Mouse (Mus musculus): ENCODE measurements around the gene Osbpl3.

- TF ChIP-seq CTCF (IDR thresholded peaks at IDR 0.05; ENCODE audit: low read depth, low read length) (no peak), TAL1 (conservative IDR thresholded peaks at IDR 0.05; ENCODE audit: low read depth, low read length) (no peak), POLR2AphosphoS5 (IDR thresholded peaks at IDR 0.05; ENCODE audit: insufficient replicate concordance, low read depth, low read length) (no peak), GATA1 (IDR thresholded peaks at IDR 0.05; ENCODE audit: borderline replicate concordance, low read length) (no peak), GATA2 (IDR thresholded peaks at IDR 0.05; ENCODE audit: borderline replicate concordance, low read depth, low read length) (no peak)
These were observed 39.1 kb downstream of the Osbpl3 start for GRCm38 (mm10) chr6:50416854-50417253.
